Mouse (Mus musculus) MEL (cell line): ENCODE data around the gene Cracr2a. TPM values are rescaled to one million over a fixed set of nuclear protein-coding genes. Genes with fewer than 3 reads are reported as not detected.

Experiments
- DNase-seq: peaks from one replicate; pipeline ENCODE4 v3.0.0; 2011; ENCODE audit warnings: low read depth, low spot score
- H3K27ac ChIP-seq: 2 replicates; pipeline ENCODE4 v1.5.1; 2012; ENCODE audit warnings: low read depth, mild to moderate bottlenecking, control low read depth, low read length, moderate library complexity; ENCODE audit not compliant: control insufficient read depth
- H3K27me3 ChIP-seq, 2 experiments: fragments of 150-350 bp in 1 of 2; sonication (generic) in 1 of 2; 2 replicates each; pipeline ENCODE4 v1.6.1; 2012; ENCODE audit warnings: low read length in 2 of 2, mild to moderate bottlenecking in 2 of 2, improper control_type of control experiment in 1 of 2, moderate library complexity in 1 of 2; ENCODE audit not compliant: insufficient read depth in 2 of 2, control insufficient read depth in 1 of 2
- H3K36me3 ChIP-seq, 2 experiments: 2 replicates each; pipeline ENCODE4 v1.6.1; 2012 to 2014; ENCODE audit warnings: low read length in 2 of 2, improper control_type of control experiment in 1 of 2, inconsistent platforms in 1 of 2, mild to moderate bottlenecking in 1 of 2; ENCODE audit not compliant: insufficient read depth in 2 of 2, control insufficient read depth in 1 of 2
- H3K4me1 ChIP-seq, 2 experiments: fragments of 150-350 bp in 1 of 2; sonication (generic) in 1 of 2; 2 replicates each; pipeline ENCODE4 v1.6.1; 2012; ENCODE audit warnings: low read length in 2 of 2, improper control_type of control experiment in 1 of 2, mild to moderate bottlenecking in 1 of 2; ENCODE audit not compliant: insufficient read depth in 2 of 2, control insufficient read depth in 1 of 2
- H3K4me3 ChIP-seq, 2 experiments: fragments of 150-350 bp in 1 of 2; sonication (generic) in 1 of 2; 2 replicates each; pipeline ENCODE4 v1.5.1; 2012; ENCODE audit warnings: low read depth in 2 of 2, low read length in 2 of 2, mild to moderate bottlenecking in 2 of 2, moderate library complexity in 2 of 2, control low read depth in 1 of 2, improper control_type of control experiment in 1 of 2; ENCODE audit not compliant: control insufficient read depth in 1 of 2, insufficient read depth in 1 of 2
- H3K79me2 ChIP-seq: 2 replicates; pipeline ENCODE4 v1.6.1; 2012; ENCODE audit warnings: mild to moderate bottlenecking, low read length, moderate library complexity; ENCODE audit not compliant: control insufficient read depth, poor library complexity, insufficient read depth
- H3K9ac ChIP-seq: 2 replicates; pipeline ENCODE4 v1.6.1; 2012; ENCODE audit warnings: low read depth, mild to moderate bottlenecking, control low read depth, low read length, moderate library complexity; ENCODE audit not compliant: control insufficient read depth, poor library complexity, severe bottlenecking
- H3K9me3 ChIP-seq: fragments of 150-350 bp; sonication (generic); replicated peaks from 2 replicates; pipeline ENCODE4 v1.6.1; 2012; ENCODE audit warnings: mild to moderate bottlenecking, low read length, improper control_type of control experiment, moderate library complexity; ENCODE audit not compliant: insufficient read depth
- CHD2 ChIP-seq: IDR thresholded peaks from 2 replicates; pipeline ENCODE4 v1.6.1; 2011; ENCODE audit warnings: low read length, improper control_type of control experiment
- EP300 ChIP-seq, 2 experiments: IDR thresholded peaks; 2 replicates each; pipeline ENCODE4 v1.6.1; 2011; ENCODE audit warnings: improper control_type of control experiment in 2 of 2, low read length in 2 of 2, low read depth in 1 of 2, mild to moderate bottlenecking in 1 of 2
- ETS1 ChIP-seq: IDR thresholded peaks from 2 replicates; pipeline ENCODE4 v1.6.1; 2012; ENCODE audit warnings: low read depth, mild to moderate bottlenecking, inconsistent platforms, low read length, improper control_type of control experiment, moderate library complexity
- GABPA ChIP-seq: IDR thresholded peaks from 2 replicates; pipeline ENCODE4 v1.6.1; 2012; ENCODE audit warnings: low read depth, mild to moderate bottlenecking, inconsistent platforms, low read length, improper control_type of control experiment, moderate library complexity
- HCFC1 ChIP-seq: IDR thresholded peaks from 2 replicates; pipeline ENCODE4 v1.6.1; 2012; ENCODE audit warnings: low read depth, mild to moderate bottlenecking, inconsistent platforms, low read length, improper control_type of control experiment, moderate library complexity
- MAFK ChIP-seq: IDR thresholded peaks from 2 replicates; pipeline ENCODE4 v1.6.1; 2011; ENCODE audit warnings: low read depth, mild to moderate bottlenecking, low read length, improper control_type of control experiment, borderline replicate concordance
- MAX ChIP-seq: IDR thresholded peaks from 2 replicates; pipeline ENCODE4 v1.6.1; 2011; ENCODE audit warnings: low read length, improper control_type of control experiment
- MAZ ChIP-seq: IDR thresholded peaks from 2 replicates; pipeline ENCODE4 v1.6.1; 2012; ENCODE audit warnings: low read depth, mild to moderate bottlenecking, inconsistent platforms, low read length, improper control_type of control experiment
- MEF2A ChIP-seq: IDR thresholded peaks from 2 replicates; pipeline ENCODE4 v1.6.1; 2014; ENCODE audit warnings: low read depth, mild to moderate bottlenecking, inconsistent platforms, low read length, improper control_type of control experiment; ENCODE audit not compliant: poor library complexity, insufficient replicate concordance, severe bottlenecking; ENCODE audit errors: extremely low read depth
- MYC ChIP-seq: IDR thresholded peaks from 2 replicates; pipeline ENCODE4 v1.6.1; 2011; ENCODE audit warnings: low read depth, mild to moderate bottlenecking, low read length, improper control_type of control experiment, moderate library complexity
- NELFE ChIP-seq: IDR thresholded peaks from 2 replicates; pipeline ENCODE4 v1.6.1; 2011; ENCODE audit warnings: low read depth, low read length, improper control_type of control experiment
- POLR2AphosphoS5 ChIP-seq: IDR thresholded peaks from 2 replicates; pipeline ENCODE4 v1.6.1; 2012; ENCODE audit warnings: low read depth, borderline replicate concordance, mild to moderate bottlenecking, inconsistent platforms, low read length, moderate library complexity, mixed read lengths
- SMC3 ChIP-seq: IDR thresholded peaks from 2 replicates; pipeline ENCODE4 v1.6.1; 2011; ENCODE audit warnings: low read depth, low read length, improper control_type of control experiment
- TAL1 ChIP-seq: IDR thresholded peaks from 2 replicates; pipeline ENCODE4 v1.6.1; 2012; ENCODE audit warnings: mild to moderate bottlenecking, inconsistent platforms, low read length, moderate library complexity, mixed read lengths
- TBP ChIP-seq: IDR thresholded peaks from 2 replicates; pipeline ENCODE4 v1.8.0; 2011; ENCODE audit warnings: low read depth, low read length, improper control_type of control experiment
- TCF12 ChIP-seq: IDR thresholded peaks from 2 replicates; pipeline ENCODE4 v1.6.1; 2014; ENCODE audit warnings: low read depth, mild to moderate bottlenecking, inconsistent platforms, low read length, improper control_type of control experiment, moderate library complexity
- UBTF ChIP-seq: IDR thresholded peaks from 2 replicates; pipeline ENCODE4 v1.6.1; 2012; ENCODE audit warnings: low read depth, mild to moderate bottlenecking, inconsistent platforms, low read length, improper control_type of control experiment, moderate library complexity, borderline replicate concordance; ENCODE audit not compliant: insufficient read depth
- USF2 ChIP-seq, 2 experiments: IDR thresholded peaks; 2 replicates each; pipeline ENCODE4 v1.6.1; 2011 to 2012; ENCODE audit warnings: improper control_type of control experiment in 2 of 2, low read length in 2 of 2, borderline replicate concordance in 1 of 2, inconsistent platforms in 1 of 2, low read depth in 1 of 2, mild to moderate bottlenecking in 1 of 2; ENCODE audit not compliant: insufficient read depth in 1 of 2
- ZNF384 ChIP-seq: IDR thresholded peaks from 2 replicates; pipeline ENCODE4 v1.6.1; 2012; ENCODE audit warnings: low read depth, mild to moderate bottlenecking, inconsistent platforms, low read length, improper control_type of control experiment
- polyA plus RNA-seq, 2 experiments: library from polyadenylated mRNA; stranded (reverse) in 1 of 2; unstranded in 1 of 2; fragments of >175 nt in 1 of 2; fragments of >200 nt in 1 of 2; gene quantifications; 2 replicates each; pipeline versions ENCODE4 v1.2.1 to v1.2.4; 2012; ENCODE audit warnings: low replicate concordance in 2 of 2, low read depth in 1 of 2; ENCODE audit not compliant: insufficient read length in 2 of 2, insufficient read depth in 1 of 2, missing spikeins in 1 of 2
- total RNA-seq: library from RNA; depleted of rRNA; stranded (reverse); fragments of 300-350 nt; gene quantifications from 2 replicates; pipeline ENCODE4 v1.2.3, GENCODE M21; 2012

Gene Cracr2a
- total and polyA plus RNA-seq, 3 experiments: 2.2 to 3.1 TPM; not detected in 1

- no peaks in the 10 kb centered on the region; a peak in 1 of 4 replicates for H3K36me3 ChIP-seq
- H3K79me2 ChIP-seq: no peaks in the 10 kb centered on the region
- no peak overlapping the region for H3K4me3 ChIP-seq
- DNase-seq: peak; percentile 23
- H3K27me3 ChIP-seq: no peaks in the 10 kb centered on the region
- H3K27ac ChIP-seq: no peak overlapping the region
- TF ChIP-seq SMC3 (no peak), TAL1 (peak; percentile 40; the same call in 1 of the 2 replicates), NELFE (no peak), ETS1 (no peak), USF2 (IDR thresholded peaks at IDR 0.05; ENCODE audit: borderline replicate concordance in 1 of 2, insufficient read depth in 1 of 2, low read depth in 1 of 2, low read length in 2 of 2) (no peak), TCF12 (no peak)
- no peaks in the 10 kb centered on the region for H3K9me3 ChIP-seq
- H3K4me1 ChIP-seq: no peaks in the 10 kb centered on the region
- H3K9ac ChIP-seq: no peak overlapping the region
These were observed 16.6 kb downstream of the Cracr2a start for GRCm38 (mm10) chr6:127577688-127578087.

- H3K79me2 ChIP-seq: no peaks in the 10 kb centered on the region
- H3K36me3 ChIP-seq: no peaks in the 10 kb centered on the region; a peak in 1 of 4 replicates
- no peaks in the 10 kb centered on the region for H3K27me3 ChIP-seq
- H3K9me3 ChIP-seq: no peaks in the 10 kb centered on the region
- H3K27ac ChIP-seq: no peak overlapping the region
- no peak overlapping the region for H3K4me3 ChIP-seq
- no peaks in the 10 kb centered on the region for H3K4me1 ChIP-seq
- no peak for DNase-seq
- H3K9ac ChIP-seq: no peak overlapping the region
- TF ChIP-seq MAFK (no peak), SMC3 (no peak), EP300 (IDR thresholded peaks at IDR 0.05; ENCODE audit: low read depth in 1 of 2, low read length in 2 of 2) (no peak), HCFC1 (no peak), UBTF (no peak), MYC (no peak), MAX (no peak), CHD2 (no peak), MEF2A (no peak), TBP (no peak), POLR2AphosphoS5 (no peak), MAZ (no peak), ZNF384 (no peak), GABPA (no peak)
- TF ChIP-seq, all 39 proteins: peak for 0
These were observed 17.2 kb downstream of the Cracr2a start for GRCm38 (mm10) chr6:127578316-127578715.
